In genomic region chr9:63841102-63841501, GRCm38 (mm10) we compare ENCODE assay signal across 21 mouse cellular contexts.
DNase-seq lines count a peak whose midpoint lies in the region; ATAC-seq and TF ChIP-seq lines count a peak whose summit lies in the region.
"Had no signal": no experiment of that assay in that cellular context is flagged by ENCODE, and none has a peak within 500 bp of the region (broad histone marks: within the 10 kb centered on the region; RNA-seq: fewer than 3 reads in every experiment).

No protein-coding gene starts in this region.

- H3K9ac ChIP-seq in CH12.LX (ENCODE audit: insufficient read depth, low read depth) (no peak overlapping the region), ES-E14 (ENCODE audit: insufficient read depth, low read depth, low read length, poor library complexity, severe bottlenecking) (peak overlapping the region; percentile 42; the same call in 1 of the 2 replicates)
- no peak overlapping the region for H3K9ac ChIP-seq in liver, embryonic 12.5 days
- no peak overlapping the region for H3K9ac ChIP-seq in midbrain, embryonic 14.5 days (replicated peaks; ENCODE audit: low read length)
- H3K9ac ChIP-seq: embryonic facial prominence, embryonic 12.5 days; forebrain, embryonic 12.5 days had no signal

- H3K27ac ChIP-seq in CH12.LX (ENCODE audit: insufficient read depth, low read depth) (no peak overlapping the region), ES-E14 (ENCODE audit: insufficient read depth, low read depth, low read length, poor library complexity, severe bottlenecking) (no peak overlapping the region)
- H3K27ac ChIP-seq in liver, embryonic 12.5 days = no peak overlapping the region
- H3K27ac ChIP-seq in forebrain, embryonic 10.5 days = no peak overlapping the region
- H3K27ac ChIP-seq in midbrain, embryonic 14.5 days (replicated peaks; ENCODE audit: low read depth, low read length) = no peak overlapping the region
- H3K27ac ChIP-seq: embryonic facial prominence, embryonic 10.5 days; embryonic facial prominence, embryonic 12.5 days; forebrain, embryonic 12.5 days had no signal

- H3K4me1 ChIP-seq in CH12.LX (ENCODE audit: control insufficient read depth in 1 of 2, insufficient read depth in 2 of 2) (peaks cover 3% of the 10 kb centered on the region in 2 experiments; a peak in 2 of 4 replicates), E14TG2a.4 (replicated peaks; ENCODE audit: low read depth, low read length) (peaks cover 18% of the 10 kb centered on the region), ES-E14 (ENCODE audit: control insufficient read depth in 2 of 2, insufficient read depth in 2 of 2, low read length in 2 of 2, poor library complexity in 1 of 2) (peaks cover 0 to 6% of the 10 kb centered on the region in 2 experiments; a peak in 1 of 4 replicates)
- H3K4me1 ChIP-seq in liver, embryonic 12.5 days = no peaks in the 10 kb centered on the region
- peaks cover 11% of the 10 kb centered on the region for H3K4me1 ChIP-seq in forebrain, embryonic 10.5 days
- H3K4me1 ChIP-seq in midbrain, embryonic 14.5 days (ENCODE audit: control insufficient read depth, insufficient read depth, low read length) = no peaks in the 10 kb centered on the region

- H3K27me3 ChIP-seq in CH12.LX (replicated peaks) (peaks cover 49% of the 10 kb centered on the region), E14TG2a.4 (ENCODE audit: insufficient read depth, low read length) (peaks cover 22% of the 10 kb centered on the region)
- 0 out of 2 replicates have a peak, but pooled peaks cover 8% of the 10 kb centered on the region for H3K27me3 ChIP-seq in liver, embryonic 12.5 days (replicated peaks)
- peaks cover 29% of the 10 kb centered on the region; the same call in 1 of the 2 replicates for H3K27me3 ChIP-seq in forebrain, embryonic 10.5 days (ENCODE audit: poor library complexity, severe bottlenecking)
- H3K27me3 ChIP-seq in midbrain, embryonic 14.5 days (ENCODE audit: control insufficient read depth, insufficient read depth, low read length) = no peaks in the 10 kb centered on the region

- H3K36me3 ChIP-seq in CH12.LX (replicated peaks in 1 of 2; ENCODE audit: control insufficient read depth in 1 of 2, insufficient read depth in 1 of 2, low read length in 1 of 2) (no peaks in the 10 kb centered on the region), E14TG2a.4 (ENCODE audit: insufficient read depth, low read length) (no peaks in the 10 kb centered on the region), ES-E14 (ENCODE audit: control insufficient read depth, insufficient read depth, low read length, poor library complexity, severe bottlenecking) (no peaks in the 10 kb centered on the region)
- H3K36me3 ChIP-seq in liver, embryonic 12.5 days = no peaks in the 10 kb centered on the region
- no peaks in the 10 kb centered on the region for H3K36me3 ChIP-seq in forebrain, embryonic 10.5 days (replicated peaks)
- H3K36me3 ChIP-seq in midbrain, embryonic 14.5 days (ENCODE audit: control insufficient read depth, insufficient read depth, low read length) = no peaks in the 10 kb centered on the region
- H3K36me3 ChIP-seq: embryonic facial prominence, embryonic 10.5 days; embryonic facial prominence, embryonic 12.5 days; forebrain, embryonic 12.5 days had no signal

- dilution Hi-C loops in CH12.LX (cut with MboI; ENCODE audit: extremely low pct_ligation_motif_present, extremely low pct_unique_long_range_greater_than_20kb, low sequenced_read_pairs) = no loop called here

- H3K4me3 ChIP-seq in CH12.LX (replicated peaks in 1 of 3; ENCODE audit: low read depth in 2 of 3, low read length in 2 of 3, poor library complexity in 1 of 3) (no peak overlapping the region), E14TG2a.4 (replicated peaks; ENCODE audit: low read length) (peak overlapping the region; percentile 55), ES-E14 (ENCODE audit: insufficient read depth in 1 of 2, low read depth in 1 of 2, low read length in 2 of 2, poor library complexity in 1 of 2, severe bottlenecking in 1 of 2) (peak overlapping the region; percentile 28 to 55)
- no peak overlapping the region for H3K4me3 ChIP-seq in liver, embryonic 12.5 days
- H3K4me3 ChIP-seq in forebrain, embryonic 10.5 days = no peak overlapping the region
- no peak overlapping the region for H3K4me3 ChIP-seq in midbrain, embryonic 14.5 days (replicated peaks; ENCODE audit: low read depth, low read length)
- H3K4me3 ChIP-seq: embryonic facial prominence, embryonic 10.5 days; embryonic facial prominence, embryonic 12.5 days; forebrain, embryonic 12.5 days had no signal

- in situ Hi-C loops in CH12.LX (cut with MboI; ENCODE audit: low pct_ligation_motif_present, low pct_unique_long_range_greater_than_20kb, low sequenced_read_pairs) = loop anchor here (5.0 to 10.0 kb wide), 3 partner anchors 189 to 706 kb away; no protein-coding TSS in a partner anchor
- in situ Hi-C loops in ES-E14 (cut with MboI; ENCODE audit: low sequenced_read_pairs in 2 of 2, unreplicated experiment in 2 of 2) = loop anchor here (10.0 to 25.0 kb wide), 3 partner anchors 204 to 706 kb away; partner anchors contain the start of gene Skor1 (in 1 of the 2)

- H3K79me2 ChIP-seq in CH12.LX (replicated peaks; ENCODE audit: control insufficient read depth, extremely low read depth, insufficient read depth, poor library complexity, severe bottlenecking) = no peaks in the 10 kb centered on the region

- DNase-seq in CH12.LX (ENCODE audit: extremely low read depth) (no peak), ES-E14 (ENCODE audit: low read depth, low spot score) (no peak), ZHBTc4 (ENCODE audit: low read depth, low spot score) (peak; percentile 46)
- no peak for DNase-seq in forebrain, embryonic 10.5 days (ENCODE audit: extremely low spot score, low spot score)
- no peak for DNase-seq in midbrain, embryonic 14.5 days
- DNase-seq: adrenal gland, adult 2 months; adrenal gland, postnatal 10 days; adrenal gland, postnatal 25 days; cerebellum, adult 11-12 months; cerebellum, adult 2 months; cerebellum, adult 9-10 months; cerebellum, postnatal 10 days; cerebellum, postnatal 25 days had no signal

- H3K9me3 ChIP-seq in CH12.LX (replicated peaks; ENCODE audit: low read length) = peaks cover 4% of the 10 kb centered on the region
- H3K9me3 ChIP-seq in E14TG2a.4 (ENCODE audit: low read length) = peaks cover 10% of the 10 kb centered on the region; the same call in 1 of the 2 replicates
- no peaks in the 10 kb centered on the region for H3K9me3 ChIP-seq in ES-E14 (ENCODE audit: control insufficient read depth, insufficient read depth, low read depth, low read length)
- no peaks in the 10 kb centered on the region for H3K9me3 ChIP-seq in liver, embryonic 12.5 days (replicated peaks)
- H3K9me3 ChIP-seq in forebrain, embryonic 10.5 days = 0 out of 2 replicates have a peak, but pooled peaks cover 6% of the 10 kb centered on the region
- H3K9me3 ChIP-seq in midbrain, embryonic 14.5 days (ENCODE audit: control insufficient read depth, low read length) = no peaks in the 10 kb centered on the region
- H3K9me3 ChIP-seq: embryonic facial prominence, embryonic 10.5 days; embryonic facial prominence, embryonic 12.5 days; forebrain, embryonic 12.5 days had no signal

- TF ChIP-seq RAD21 in CH12.LX (IDR thresholded peaks at IDR 0.05; ENCODE audit: low read depth, low read length) = no peak

- WGBS in liver, embryonic 12.5 days (ENCODE audit: insufficient replicate concordance) = 65% methylated on average over 14 of the region's 14 CpGs
- WGBS in forebrain, embryonic 10.5 days = 90% methylated on average over 14 of the region's 14 CpGs
- WGBS in midbrain, embryonic 14.5 days = 94% methylated on average over 14 of the region's 14 CpGs

- no peak for ATAC-seq in liver, embryonic 12.5 days
- ATAC-seq in midbrain, embryonic 14.5 days (ENCODE audit: low FRiP score, low TSS enrichment) = no peak
- ATAC-seq in frontal cortex, adult (ENCODE audit: low TSS enrichment) = no peak
- ATAC-seq: forebrain, embryonic 14.5 days; forebrain, embryonic 16.5 days had no signal

- TF ChIP-seq CTCF in CH12.LX (conservative IDR thresholded peaks at IDR 0.05 in 1 of 2, IDR thresholded peaks at IDR 0.05 in 1 of 2; ENCODE audit: low read depth in 2 of 2, low read length in 2 of 2) (no peak), E14TG2a.4 (conservative IDR thresholded peaks at IDR 0.05; ENCODE audit: low read length) (no peak)

- no peak for TF ChIP-seq EP300 in CH12.LX (IDR thresholded peaks at IDR 0.05; ENCODE audit: low read length)

- no peak overlapping the region for H3K4me2 ChIP-seq in CH12.LX (ENCODE audit: insufficient read depth, low read depth, poor library complexity, severe bottlenecking)
- no peak overlapping the region for H3K4me2 ChIP-seq in liver, embryonic 12.5 days
- no peak overlapping the region for H3K4me2 ChIP-seq in midbrain, embryonic 14.5 days (ENCODE audit: low read length)
- H3K4me2 ChIP-seq: embryonic facial prominence, embryonic 12.5 days; forebrain, embryonic 12.5 days had no signal

- no peak for TF ChIP-seq POLR2A in CH12.LX (IDR thresholded peaks at IDR 0.05; ENCODE audit: low read depth, low read length)

TF ChIP-seq in CH12.LX, 34 proteins besides CTCF, POLR2A, EP300 and RAD21:
- TF ChIP-seq NRF1 (IDR thresholded peaks at IDR 0.05; ENCODE audit: low read depth, low read length) (peak; percentile 25), USF2 (conservative IDR thresholded peaks at IDR 0.05; ENCODE audit: low read depth, low read length) (no peak), BHLHE40 (IDR thresholded peaks at IDR 0.05; ENCODE audit: low read depth, low read length) (no peak), CHD1 (IDR thresholded peaks at IDR 0.05; ENCODE audit: low read depth, low read length) (no peak), UBTF (IDR thresholded peaks at IDR 0.05; ENCODE audit: low read depth, low read length) (no peak), ETS1 (conservative IDR thresholded peaks at IDR 0.05; ENCODE audit: low read depth, low read length) (no peak), PAX5 (IDR thresholded peaks at IDR 0.05; ENCODE audit: low read length) (no peak)

TF ChIP-seq in ES-E14, 5 proteins besides CTCF, POLR2A, EP300 and RAD21:
- no peak for TF ChIP-seq ZNF384 (IDR thresholded peaks at IDR 0.05; ENCODE audit: low read depth, low read length)
- no peak for TF ChIP-seq ZC3H11A (IDR thresholded peaks at IDR 0.05; ENCODE audit: borderline replicate concordance, low read depth, low read length)
- no peak for TF ChIP-seq MAFK (IDR thresholded peaks at IDR 0.05; ENCODE audit: insufficient read depth, low read depth, low read length)
- no peak for TF ChIP-seq HCFC1 (IDR thresholded peaks at IDR 0.05; ENCODE audit: borderline replicate concordance, insufficient read depth, low read length)
- TF ChIP-seq CHD2 (IDR thresholded peaks at IDR 0.05; ENCODE audit: low read depth, low read length) = no peak

Comparison
In these comparisons a context has a peak if more than half of its experiments do, and no peak if none do; other contexts are left out.
1. H3K4me3 ChIP-seq: peak in E14TG2a.4 (single experiment) and ES-E14 (2 of 2); none in CH12.LX (0 of 3), liver, embryonic 12.5 days (single experiment), forebrain, embryonic 10.5 days (single experiment) and midbrain, embryonic 14.5 days (single experiment).